Mouse (Mus musculus): ENCODE results near the gene Ripor3.

GRCm38 (mm10) chr2:168045771-168046170 is 35.4 kb upstream of the Ripor3 start:
- TF ChIP-seq CTCF (IDR thresholded peaks at IDR 0.05; ENCODE audit: low read depth, low read length) (no peak), EP300 (IDR thresholded peaks at IDR 0.05; ENCODE audit: insufficient read depth, low read depth, low read length) (no peak), POLR2A (IDR thresholded peaks at IDR 0.05; ENCODE audit: insufficient read depth, low read length) (no peak)
